Mouse (Mus musculus): ENCODE results near the gene Gm20715.
"Not testable (repeated sequence)": the region's sequence is repeated elsewhere in the genome, so short reads cannot be mapped to it uniquely, and the experiment has no call there.

Gm20715 gene

DNA sequence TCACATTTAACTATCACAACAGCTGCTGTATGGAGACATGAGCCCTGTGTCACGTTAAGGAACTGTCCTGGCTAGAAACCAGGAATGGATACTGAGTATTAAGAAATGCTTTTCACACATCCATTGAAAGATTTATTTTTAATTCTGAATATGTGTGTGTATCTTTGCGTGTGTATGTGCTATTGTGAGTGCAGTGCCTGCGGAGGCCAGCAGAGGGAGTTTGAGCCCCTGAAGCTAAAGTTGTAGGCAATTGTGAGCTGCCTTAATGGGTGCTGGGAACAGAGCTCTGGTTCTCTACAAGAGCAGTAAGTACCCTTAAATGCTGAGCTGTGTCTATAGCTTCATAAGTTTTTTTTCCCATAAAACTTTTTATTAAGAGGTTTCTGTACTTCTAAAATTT lies 19.3 kb downstream of the Gm20715 start:
- no peak for DNase-seq (ENCODE audit: low read depth, low spot score)

GRCm38 (mm10) chr7:6430342-6430741 lies 20.3 kb downstream of the Gm20715 start:
- DNase-seq (ENCODE audit: low read depth, low spot score): no peak

- DNase-seq (ENCODE audit: low read depth, low spot score): no peak
Measured at GRCm38 (mm10) chr7:6438388-6438787, 28.3 kb downstream of the Gm20715 start, which contains the start of gene Olfr1344. Olfr1344 (plus strand) TSS chr7:6438688.

DNA sequence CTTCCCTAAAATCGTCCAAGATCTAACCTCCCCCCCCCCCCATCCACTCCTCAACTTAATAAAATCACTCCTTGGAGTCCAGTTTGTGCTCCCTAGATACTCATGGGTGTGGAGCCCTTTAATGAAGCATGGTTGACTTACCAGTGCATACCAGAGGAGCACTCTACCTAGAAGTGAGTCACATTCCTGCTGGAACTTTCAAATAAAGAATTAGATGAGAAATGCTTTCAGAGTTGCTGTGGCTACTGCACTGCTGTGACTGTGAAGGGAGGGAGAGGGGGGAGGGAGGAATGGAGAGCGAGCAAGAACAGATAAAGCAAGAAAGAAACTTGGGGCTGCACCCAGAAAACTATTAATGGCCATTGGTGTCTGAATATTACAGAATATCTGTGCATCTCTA lies 31.1 kb downstream of the Gm20715 start:
- DNase-seq (ENCODE audit: low read depth, low spot score): no peak

- no peak for DNase-seq (ENCODE audit: low read depth, low spot score)
Measured at GRCm38 (mm10) chr7:6447771-6448170, 37.7 kb downstream of the Gm20715 start.

- DNase-seq (ENCODE audit: low read depth, low spot score): no peak
Measured at GRCm38 (mm10) chr7:6455868-6456267, 45.8 kb downstream of the Gm20715 start, which contains the start of gene Olfr1336. Olfr1336 (plus strand) TSS chr7:6456168.

DNA sequence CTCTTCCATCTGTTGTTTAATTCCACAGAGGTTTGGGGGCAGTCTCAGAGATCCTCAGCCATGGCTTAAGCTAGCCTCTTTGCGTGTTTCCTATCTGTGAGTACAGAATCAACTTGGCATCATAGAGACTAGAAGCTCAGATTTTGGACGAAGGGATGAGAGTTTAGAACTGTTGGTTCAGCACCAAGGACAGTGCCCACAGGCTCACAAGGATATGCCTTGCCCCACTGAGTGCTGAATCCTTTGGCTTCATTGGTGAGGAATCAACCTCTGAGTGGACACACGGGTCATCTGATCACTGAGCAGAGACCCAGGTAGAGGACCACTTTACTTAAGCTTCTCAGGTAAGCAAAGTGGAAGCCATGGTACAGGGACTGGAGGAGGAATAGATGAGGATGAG lies 46.3 kb downstream of the Gm20715 start:
- DNase-seq (ENCODE audit: low read depth, low spot score): no peak

GRCm38 (mm10) chr7:6466951-6467350 lies 56.9 kb downstream of the Gm20715 start, which contains the start of gene Olfr1346:
Olfr1346 (plus strand) TSS chr7:6467101.
- DNase-seq (ENCODE audit: low read depth, low spot score): no peak

DNA sequence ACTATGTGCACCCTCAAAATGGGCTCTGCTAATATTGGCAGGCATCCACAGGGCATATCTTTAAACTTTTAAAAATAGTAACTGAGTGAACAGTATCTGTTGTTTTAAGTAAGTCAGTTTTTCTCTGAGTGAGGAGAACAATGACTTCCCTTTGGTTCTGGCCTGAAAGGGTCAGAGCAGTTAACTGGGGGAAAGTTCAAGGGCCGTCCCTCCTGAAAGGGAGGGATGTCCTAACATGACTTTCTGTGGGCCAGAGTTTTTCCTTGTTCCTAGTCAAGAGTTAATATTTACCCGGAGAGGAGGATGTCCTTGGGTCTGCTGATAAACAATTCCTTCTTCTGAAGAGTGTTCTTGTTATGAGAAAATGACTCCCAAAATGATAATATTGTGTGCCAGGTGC lies 67.6 kb downstream of the Gm20715 start:
- not testable (repeated sequence) for DNase-seq (ENCODE audit: low read depth, low spot score)

DNA sequence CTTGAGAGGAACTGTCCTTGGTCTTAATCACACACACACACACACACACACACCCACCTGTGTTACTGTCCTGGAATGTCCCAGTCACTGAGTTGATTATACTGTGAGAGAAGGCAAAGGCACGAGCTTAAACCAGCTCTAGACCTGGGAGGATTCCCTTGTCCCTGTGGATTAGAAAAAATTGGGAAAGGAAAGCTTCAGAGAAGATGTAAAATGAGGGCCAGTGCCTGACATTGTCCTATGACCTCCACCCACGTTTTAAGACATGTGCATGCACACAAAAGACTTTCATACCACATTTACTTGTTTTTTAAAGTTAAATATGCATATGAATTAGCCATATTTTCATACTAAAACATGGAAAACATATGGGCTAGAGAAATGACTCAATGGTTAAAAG lies 76.8 kb downstream of the Gm20715 start, which contains the start of gene Olfr5:
Gene Olfr5, minus strand, starts transcription at position 101 of the 400 bp plus-strand sequence.
- no peak for DNase-seq (ENCODE audit: low read depth, low spot score)

All from WW6 (cell line).